Mouse (Mus musculus) bone marrow macrophage, adult 2 months (primary cell): ENCODE measurements around the gene Sh3yl1. TPM values are rescaled to one million over a fixed set of nuclear protein-coding genes. Genes with fewer than 3 reads are reported as not detected.

Experiments used
- H3K27ac ChIP-seq: 2 replicates; pipeline ENCODE4 v1.5.1; 2012; ENCODE audit warnings: low read depth, low read length; ENCODE audit not compliant: insufficient read depth
- H3K4me1 ChIP-seq: 2 replicates; pipeline ENCODE4 v1.6.1; 2012; ENCODE audit warnings: low read length; ENCODE audit not compliant: control insufficient read depth, insufficient read depth
- H3K4me3 ChIP-seq: 2 replicates; pipeline ENCODE4 v1.5.1; 2012; ENCODE audit warnings: mild to moderate bottlenecking, low read length, moderate library complexity; ENCODE audit not compliant: insufficient read depth
- CTCF ChIP-seq: IDR thresholded peaks from 2 replicates; pipeline ENCODE4 v1.5.1; 2012; ENCODE audit warnings: low read depth, mild to moderate bottlenecking, low read length, moderate library complexity
- POLR2A ChIP-seq: IDR thresholded peaks from 2 replicates; pipeline ENCODE4 v1.6.1; 2012; ENCODE audit warnings: mild to moderate bottlenecking, low read depth, low read length, borderline replicate concordance
- polyA plus RNA-seq: library from polyadenylated mRNA; stranded (reverse); fragments of >200 nt; gene quantifications from 2 replicates; pipeline ENCODE4 v1.2.4, GENCODE M21; 2012; ENCODE audit not compliant: missing spikeins, insufficient read depth, insufficient read length

Sh3yl1 gene
- polyA plus RNA-seq, 1 experiment, result 1.0 TPM

DNA sequence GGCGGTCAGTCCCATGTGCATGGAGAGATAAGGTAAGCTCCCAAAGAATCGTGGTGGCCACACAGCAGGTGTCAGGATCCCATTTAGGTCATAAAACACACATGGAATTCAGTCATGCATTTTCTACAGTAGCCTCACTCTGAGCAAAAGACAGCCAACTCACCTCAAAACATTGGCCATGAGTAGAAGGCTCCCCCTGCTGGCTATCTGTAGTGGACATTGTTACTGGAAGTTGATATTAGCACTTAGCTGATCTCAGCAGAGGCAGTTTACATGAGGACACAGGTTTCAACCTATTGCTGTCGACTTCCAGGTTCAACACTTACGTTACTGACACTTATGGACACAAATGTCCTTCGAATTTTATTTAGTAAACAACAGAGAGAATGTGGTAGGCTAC, 21.4 kb upstream of the Sh3yl1 start:
- Histone ChIP-seq H3K27ac (no peak overlapping the region), H3K4me3 (no peak overlapping the region), H3K4me1 (no peaks in the 10 kb centered on the region)
- TF ChIP-seq POLR2A (no peak), CTCF (no peak)

DNA sequence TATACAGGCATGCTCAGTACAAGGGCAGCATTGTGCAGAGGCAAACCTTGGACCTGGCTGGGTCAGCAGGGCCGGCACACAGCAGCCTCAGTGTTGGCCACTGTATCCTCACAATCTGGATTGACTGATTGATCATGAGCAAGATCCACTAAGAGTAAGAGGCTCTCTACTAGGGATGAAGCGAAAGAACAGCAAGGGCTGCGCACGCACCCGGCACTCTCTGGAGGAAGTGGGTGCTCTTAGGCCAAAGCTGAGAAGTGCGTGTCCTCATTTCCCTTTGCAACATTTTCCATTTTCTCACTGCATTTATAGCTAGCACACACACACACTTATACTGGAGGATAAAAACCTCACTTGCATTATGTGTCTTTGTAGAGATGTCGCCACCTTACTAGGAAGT, 20.0 kb upstream of the Sh3yl1 start:
- no peak for TF ChIP-seq POLR2A
- no peak for TF ChIP-seq CTCF
- H3K27ac ChIP-seq, result no peak overlapping the region
- H3K4me1 ChIP-seq, result no peaks in the 10 kb centered on the region
- H3K4me3 ChIP-seq, result no peak overlapping the region

DNA sequence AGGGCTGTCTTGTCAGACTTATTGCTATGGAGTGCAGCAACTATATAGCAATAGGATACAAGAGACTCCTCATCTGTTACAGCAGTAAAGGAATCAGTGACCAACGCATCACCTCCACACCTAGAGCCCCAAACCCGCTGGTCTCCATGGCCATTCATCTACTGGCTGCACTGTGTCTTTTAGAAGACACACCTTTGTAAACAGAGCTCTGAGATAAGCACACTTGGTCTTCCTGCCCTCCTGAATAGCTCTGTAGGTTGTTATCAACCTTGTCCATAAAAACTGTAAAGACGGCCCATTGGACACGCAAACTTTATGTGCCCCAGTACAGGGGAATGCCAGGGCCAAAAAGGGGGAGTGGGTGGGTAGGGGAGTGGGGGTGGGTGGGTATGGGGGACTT, 14.4 kb upstream of the Sh3yl1 start:
- no peak overlapping the region for H3K4me3 ChIP-seq
- H3K4me1 ChIP-seq, result no peaks in the 10 kb centered on the region
- H3K27ac ChIP-seq, result no peak overlapping the region
- TF ChIP-seq CTCF (no peak), POLR2A (no peak)

DNA sequence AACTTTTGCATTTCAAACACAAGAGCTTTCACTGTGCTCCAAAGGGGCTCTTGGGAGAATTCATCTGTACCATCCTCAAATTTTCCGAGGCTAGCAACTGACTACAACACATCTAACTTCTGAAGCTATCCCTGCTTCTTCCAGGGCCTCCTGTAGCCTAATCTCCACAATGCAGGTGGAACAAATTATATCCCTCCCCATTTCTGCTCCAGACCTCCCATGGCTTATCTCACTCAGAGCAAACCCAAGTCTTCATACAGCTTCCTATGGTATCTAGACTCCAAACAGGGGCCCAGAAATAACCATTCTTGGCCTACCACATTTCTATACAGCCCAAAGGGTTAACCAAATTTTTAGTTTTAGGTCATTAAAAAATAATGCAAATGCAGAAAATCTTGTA, 2.8 kb upstream of the Sh3yl1 start:
- TF ChIP-seq POLR2A (no peak), CTCF (no peak)
- H3K4me3 ChIP-seq, result no peak overlapping the region
- no peak overlapping the region for H3K27ac ChIP-seq
- peaks cover 6% of the 10 kb centered on the region for H3K4me1 ChIP-seq

DNA sequence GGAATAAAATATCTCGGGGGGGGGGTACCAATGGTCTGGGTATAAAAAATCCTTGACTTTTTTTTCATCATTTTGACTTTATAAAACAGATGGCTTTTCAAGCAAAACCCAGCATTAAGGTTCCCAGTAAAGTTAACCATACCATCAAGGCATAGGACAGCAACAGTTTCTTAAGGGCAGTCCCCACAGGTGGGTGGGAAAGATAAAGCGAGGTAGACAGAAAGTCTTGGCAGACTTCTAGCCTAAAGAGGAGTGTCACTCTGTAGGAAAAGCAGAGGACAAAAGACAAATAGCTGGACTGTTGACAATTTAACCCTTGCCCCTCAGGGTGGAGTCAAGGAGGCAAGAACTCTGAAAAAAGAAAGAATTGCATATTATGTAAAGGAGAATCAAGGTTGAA, 1.6 kb upstream of the Sh3yl1 start:
- Histone ChIP-seq H3K4me3 (no peak overlapping the region), H3K4me1 (peaks cover 6% of the 10 kb centered on the region), H3K27ac (no peak overlapping the region)
- TF ChIP-seq POLR2A, result no peak
- no peak for TF ChIP-seq CTCF

DNA sequence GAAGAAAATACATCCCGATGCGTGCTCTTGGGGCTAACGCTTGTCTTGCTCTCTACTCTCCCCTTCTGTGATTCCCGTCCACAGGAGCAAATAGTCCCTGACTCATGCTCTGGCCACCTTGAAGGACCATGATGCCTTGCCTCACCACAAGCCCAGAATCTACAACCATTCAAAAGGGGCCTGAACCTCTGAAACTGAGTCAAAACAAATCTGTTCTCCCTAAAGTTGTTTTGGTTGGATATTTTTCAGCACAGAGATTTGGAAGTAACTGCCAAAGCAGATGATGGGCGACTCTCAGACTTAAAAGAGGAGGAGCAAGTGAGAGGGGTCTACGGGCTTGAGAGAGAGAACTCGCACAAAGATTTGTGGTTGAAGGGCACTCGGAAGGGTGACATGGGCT, 608 bp upstream of the Sh3yl1 start:
- H3K4me1 ChIP-seq, result peaks cover 6% of the 10 kb centered on the region
- TF ChIP-seq CTCF (no peak), POLR2A (no peak)
- H3K27ac ChIP-seq, result 0 out of 2 replicates have a peak overlapping the region, but pooled peaks have one; percentile 24
- peak overlapping the region; percentile 81 for H3K4me3 ChIP-seq

DNA sequence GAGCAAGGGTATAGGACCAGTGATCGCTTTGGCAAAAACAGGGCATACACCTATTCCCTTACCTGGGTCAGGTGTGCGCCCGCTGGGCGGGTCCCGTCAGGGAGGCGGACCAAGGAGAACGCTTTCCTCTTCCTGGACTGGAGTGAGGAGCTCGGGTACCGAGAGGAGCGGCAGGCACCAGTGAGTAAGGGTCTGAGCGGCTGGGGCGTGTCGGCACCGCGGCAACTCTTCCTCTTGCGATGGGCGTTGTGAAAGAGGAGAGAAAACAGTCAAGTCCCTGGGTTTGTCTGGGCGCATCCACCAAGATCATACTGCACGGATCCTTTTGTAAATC, 547 bp downstream of the Sh3yl1 start:
- Histone ChIP-seq H3K4me1 (peaks cover 6% of the 10 kb centered on the region), H3K27ac (no peak overlapping the region), H3K4me3 (peak overlapping the region; percentile 81)
- TF ChIP-seq CTCF (no peak), POLR2A (no peak)

DNA sequence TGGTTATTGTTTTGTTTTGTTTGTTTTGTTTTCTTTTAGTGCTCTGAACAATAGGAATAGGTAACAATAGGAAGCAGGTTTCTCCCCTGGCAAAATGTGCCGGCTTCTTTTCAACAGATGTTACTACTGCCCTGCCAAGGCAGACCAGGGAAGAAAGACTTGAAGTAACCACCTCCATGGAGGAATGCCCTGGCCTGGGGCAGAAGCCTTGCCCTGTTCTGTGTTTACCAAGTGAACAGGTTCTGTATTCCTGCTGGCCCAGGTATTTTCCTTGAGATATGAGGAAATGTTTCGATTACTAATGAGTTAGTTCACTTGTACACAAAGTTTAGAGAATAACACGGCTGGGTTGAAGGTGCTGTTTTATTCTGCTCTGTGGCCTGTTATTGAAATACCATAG, 1.4 kb downstream of the Sh3yl1 start:
- no peak overlapping the region for H3K27ac ChIP-seq
- TF ChIP-seq CTCF (no peak), POLR2A (no peak)

DNA sequence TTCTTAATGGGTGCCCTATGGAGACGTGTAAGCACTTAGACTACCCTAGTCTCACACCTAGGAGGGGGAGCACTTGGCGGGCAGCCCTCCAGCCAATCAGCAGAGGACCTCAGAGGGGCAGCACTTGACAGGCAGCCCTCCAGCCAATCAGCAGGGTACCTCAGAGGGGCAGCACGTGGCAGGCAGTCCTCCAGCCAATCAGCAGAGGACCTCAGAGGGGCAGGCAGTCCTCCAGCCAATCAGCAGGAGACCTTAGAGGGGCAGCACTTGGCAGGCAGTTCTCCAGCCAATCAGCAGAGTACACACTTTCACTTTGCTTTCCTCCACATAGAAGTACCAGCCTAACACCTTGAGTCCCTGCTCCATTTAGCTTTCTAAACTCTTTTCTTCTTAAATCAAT, 10.9 kb downstream of the Sh3yl1 start:
- Histone ChIP-seq H3K27ac (no peak overlapping the region), H3K4me3 (no peak overlapping the region), H3K4me1 (no peaks in the 10 kb centered on the region)
- TF ChIP-seq POLR2A (no peak), CTCF (no peak)

More for the DNA sequence above, 1.4 kb downstream of the Sh3yl1 start:
- H3K4me3 ChIP-seq, result no peak overlapping the region
- H3K4me1 ChIP-seq, result peaks cover 6% of the 10 kb centered on the region

DNA sequence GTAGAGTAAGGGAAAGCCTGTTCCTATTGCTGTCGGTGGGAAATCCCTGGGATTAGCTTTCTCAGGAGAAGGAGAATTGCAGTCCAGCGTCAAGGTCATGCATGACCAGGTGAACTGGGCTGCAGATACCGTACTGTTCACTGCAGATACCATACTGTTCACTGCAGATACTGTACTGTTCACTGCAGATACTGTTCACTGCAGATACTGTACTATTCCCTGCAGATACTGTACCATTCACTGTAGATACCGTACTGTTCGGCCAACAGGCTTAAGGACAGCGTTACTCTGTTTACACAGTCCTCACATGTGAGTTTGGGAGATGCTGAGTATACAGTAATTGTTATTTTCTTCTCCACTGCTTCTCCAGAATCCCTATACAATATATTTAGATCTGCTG, 16.7 kb downstream of the Sh3yl1 start:
- H3K27ac ChIP-seq, result no peak overlapping the region
- TF ChIP-seq CTCF (no peak), POLR2A (no peak)
- no peak overlapping the region for H3K4me3 ChIP-seq
- H3K4me1 ChIP-seq, result no peaks in the 10 kb centered on the region

DNA sequence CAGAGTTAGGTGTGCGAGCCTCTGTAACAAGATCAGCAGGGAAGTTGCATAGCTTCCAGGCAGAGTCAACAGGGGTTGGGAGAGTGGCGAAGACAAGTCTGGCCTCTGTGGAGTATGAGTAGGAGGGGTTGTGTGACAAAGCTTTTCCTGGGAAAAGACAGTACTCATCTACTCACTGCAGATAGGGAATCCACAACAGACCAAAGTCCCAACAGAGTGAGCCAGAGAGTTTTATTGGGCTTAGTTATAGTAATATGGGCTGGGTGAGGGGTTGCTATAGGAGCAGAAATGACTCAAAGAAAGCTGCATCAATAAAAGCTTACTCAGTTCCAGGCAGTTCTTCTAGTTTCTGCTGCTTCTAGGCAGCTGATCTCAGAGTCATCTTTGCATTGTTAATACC, 21.8 kb downstream of the Sh3yl1 start:
- no peak overlapping the region for H3K4me3 ChIP-seq
- no peak for TF ChIP-seq POLR2A
- no peak for TF ChIP-seq CTCF
- no peak overlapping the region for H3K27ac ChIP-seq

DNA sequence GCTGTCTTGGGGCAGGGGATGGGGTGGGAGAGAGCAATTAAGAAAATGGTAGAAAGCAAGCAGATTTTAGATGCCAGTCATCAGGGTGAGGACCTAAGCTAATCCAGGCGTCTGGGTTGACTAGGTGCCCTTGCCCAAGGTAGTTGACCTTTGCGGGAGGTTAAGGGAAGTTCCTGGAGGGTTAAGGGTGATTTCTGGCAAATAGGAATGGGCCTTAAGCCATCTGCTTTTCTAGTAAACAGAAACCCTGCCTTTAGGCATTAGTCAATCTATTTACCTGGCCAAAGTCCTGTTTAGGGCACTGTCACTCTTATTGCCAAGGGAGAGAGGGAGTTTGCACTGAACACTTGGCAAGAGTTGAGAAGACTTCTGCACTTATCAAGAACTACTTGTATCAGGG, 25.4 kb downstream of the Sh3yl1 start:
- TF ChIP-seq POLR2A (no peak), CTCF (no peak)
- Histone ChIP-seq H3K27ac (no peak overlapping the region), H3K4me3 (no peak overlapping the region), H3K4me1 (no peaks in the 10 kb centered on the region)

More for the DNA sequence above, 21.8 kb downstream of the Sh3yl1 start:
- no peaks in the 10 kb centered on the region for H3K4me1 ChIP-seq
